Mouse (Mus musculus): Measurements from ENCODE around the gene Leng8.

Leng8 gene

DNA sequence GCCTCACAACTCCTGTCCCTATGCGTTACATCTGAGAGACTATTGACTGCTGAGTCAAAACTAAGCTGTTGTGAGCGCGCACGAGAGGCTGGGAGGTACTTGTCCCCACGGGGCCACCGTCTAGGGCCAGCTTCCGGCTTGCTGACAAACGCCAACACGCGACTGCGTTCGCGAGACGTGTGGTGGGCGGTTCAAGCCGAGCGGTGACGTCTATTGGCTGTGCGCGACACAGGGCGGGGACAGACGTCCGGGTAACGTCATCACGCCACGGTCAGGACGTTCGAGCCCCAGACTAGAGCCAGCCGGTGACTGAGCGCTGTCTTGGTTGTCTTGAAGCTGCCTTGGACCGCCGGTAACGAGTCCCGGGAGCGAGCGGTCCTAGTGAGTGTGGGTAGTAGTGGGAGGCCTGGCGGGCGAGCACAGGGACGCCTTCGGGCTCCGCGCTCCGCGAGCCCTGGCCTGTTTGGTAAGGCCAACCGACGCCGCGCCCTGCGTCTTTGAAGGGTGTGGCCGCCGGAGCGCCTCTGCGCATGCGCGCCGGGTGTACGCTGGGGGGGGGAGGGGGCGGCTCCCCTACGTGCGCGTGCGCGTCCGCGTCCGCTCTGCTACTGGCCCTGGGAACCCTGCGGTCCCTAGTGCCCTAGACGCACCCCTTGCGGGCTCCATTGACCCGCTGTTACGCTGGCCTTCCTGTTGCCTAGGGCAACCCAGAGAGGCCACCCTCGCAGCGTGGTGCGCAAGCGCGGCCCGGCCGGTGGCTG, at the start of gene Leng8:
Gene Leng8 (plus strand): TSS at position 269 of the 761 bp plus-strand sequence.
- DNase-seq (ENCODE audit: low spot score): peak; percentile 97

GRCm38 (mm10) chr7:4087238-4087895, 49.5 kb upstream of the Leng8 start:
- no peak for DNase-seq (ENCODE audit: low spot score)

DNA sequence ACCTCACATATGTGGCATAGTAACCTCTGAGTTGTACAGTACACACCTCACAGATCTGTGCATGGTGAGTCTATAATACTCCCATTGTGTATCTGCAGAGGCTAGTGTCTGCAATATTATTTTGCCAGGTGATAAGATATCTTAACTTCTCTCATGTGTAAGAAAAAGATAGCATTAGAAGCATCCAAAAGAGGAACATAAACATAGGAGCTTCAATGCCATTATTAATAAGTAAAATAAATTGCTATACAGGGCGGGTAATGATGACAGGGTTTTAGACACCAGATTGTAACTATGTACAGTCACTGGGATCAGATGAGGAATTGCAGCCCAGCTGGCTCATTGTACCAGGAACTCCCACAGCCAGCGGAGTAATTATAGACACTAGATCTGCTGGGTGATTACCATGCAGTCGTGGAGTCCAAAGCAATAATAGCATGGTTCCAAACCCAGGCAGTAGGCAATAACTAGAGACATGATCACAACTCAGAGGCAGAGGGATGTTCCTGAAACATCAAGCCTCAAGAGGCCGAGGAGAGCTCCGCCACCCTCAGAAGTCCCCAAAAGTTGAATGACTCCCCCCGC, 48.9 kb upstream of the Leng8 start:
- DNase-seq (ENCODE audit: low spot score): no peak

DNA sequence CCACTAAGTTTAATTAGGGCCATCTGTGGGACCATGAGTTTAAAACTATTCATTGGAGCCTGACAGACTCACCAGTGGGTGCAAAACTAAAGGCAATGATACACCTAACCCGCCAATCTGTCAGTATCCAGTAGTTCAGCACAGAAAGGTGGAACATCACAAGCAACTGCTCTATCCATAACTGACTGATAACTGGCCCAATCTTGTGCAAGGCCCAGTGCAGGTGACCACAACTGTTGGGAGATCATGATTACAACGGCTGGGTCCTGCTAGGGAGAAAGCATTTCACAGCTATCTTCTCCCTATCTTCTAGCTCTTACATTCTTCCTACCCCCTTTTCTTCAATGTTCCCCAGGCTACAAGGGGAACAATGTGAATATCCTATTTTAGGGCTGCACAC, 48.2 kb upstream of the Leng8 start:
- DNase-seq (ENCODE audit: low spot score): no peak

DNA sequence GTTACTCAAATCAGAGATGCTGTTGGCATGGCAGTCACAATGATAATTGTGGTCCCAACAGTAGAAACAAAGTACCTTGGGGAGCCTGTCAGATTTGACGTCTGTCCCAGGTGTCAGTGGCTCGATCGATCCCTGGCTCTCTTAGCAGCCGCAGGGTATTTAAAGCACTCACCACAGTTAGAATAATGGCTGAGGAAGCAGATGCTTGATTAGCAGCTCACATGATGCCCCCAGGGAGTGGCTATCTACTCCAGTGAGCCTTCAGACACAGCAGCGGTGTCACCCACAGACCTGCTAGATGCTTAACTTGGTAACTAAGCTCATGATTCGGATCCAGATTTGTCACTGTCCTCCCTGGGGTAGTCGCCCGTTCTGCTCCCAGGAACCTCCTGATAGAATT, 45.7 kb upstream of the Leng8 start:
- no peak for DNase-seq (ENCODE audit: low spot score)

DNA sequence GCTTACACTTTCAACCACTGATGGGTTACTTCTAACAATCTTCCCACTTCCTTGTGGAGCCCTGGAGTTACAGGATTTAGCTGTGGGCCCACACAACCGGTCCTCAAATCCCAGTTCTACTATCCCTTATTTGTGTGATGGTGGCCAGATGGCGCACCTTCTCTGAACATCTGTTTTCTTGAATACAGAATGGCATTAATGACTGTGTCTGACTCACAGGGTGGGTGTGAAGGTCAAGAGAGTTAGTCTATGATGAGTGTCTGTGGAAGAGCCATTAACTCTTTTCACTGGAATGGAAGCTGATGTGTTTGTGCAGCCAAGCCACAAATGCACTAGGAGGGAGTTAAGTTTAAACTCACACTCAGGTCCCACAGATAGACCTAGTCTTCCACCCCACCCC, 38.5 kb upstream of the Leng8 start:
- no peak for DNase-seq (ENCODE audit: low spot score)

DNA sequence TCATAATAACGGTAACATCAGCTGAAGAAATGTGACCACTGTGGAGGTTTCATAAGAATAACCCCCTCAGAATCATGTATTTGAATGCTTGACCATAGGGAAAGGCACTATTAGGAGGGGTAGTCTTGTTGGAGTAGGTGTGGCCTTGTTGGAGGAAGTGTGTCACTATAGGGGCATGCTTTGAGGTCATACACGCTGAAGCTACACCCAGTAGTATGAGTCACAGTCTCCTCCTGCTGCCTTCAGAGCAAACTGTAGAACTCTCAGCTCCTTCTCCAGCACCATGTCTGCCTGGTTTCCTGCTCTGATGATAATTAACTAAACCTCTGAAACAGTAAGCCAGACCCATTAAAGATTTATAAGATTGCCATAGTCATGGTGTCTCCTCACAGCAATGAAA, 38.0 kb upstream of the Leng8 start:
- DNase-seq (ENCODE audit: low spot score): no peak

DNA sequence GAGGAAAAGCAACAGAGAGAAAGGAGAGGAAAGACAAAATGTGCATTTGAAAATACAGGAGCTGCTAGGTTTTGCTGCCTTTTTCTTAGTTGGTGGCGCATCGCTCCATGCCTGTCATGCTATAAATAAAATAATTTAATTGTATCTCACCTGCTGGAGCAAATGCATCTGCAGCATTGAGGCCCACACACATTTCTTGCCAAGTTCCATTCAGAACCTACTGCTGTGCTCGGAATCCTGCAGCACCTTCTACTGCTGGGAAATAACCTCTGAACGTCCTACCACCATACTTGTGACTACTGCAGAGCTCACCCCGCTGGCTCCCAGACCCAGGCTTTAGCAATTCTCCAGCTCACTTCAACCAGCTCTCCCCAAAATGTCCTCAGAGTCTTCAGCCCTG, 35.7 kb upstream of the Leng8 start:
- DNase-seq (ENCODE audit: low spot score): no peak

- DNase-seq (ENCODE audit: low spot score): no peak
These were observed 33.4 kb upstream of the Leng8 start for GRCm38 (mm10) chr7:4103411-4103810.

DNA sequence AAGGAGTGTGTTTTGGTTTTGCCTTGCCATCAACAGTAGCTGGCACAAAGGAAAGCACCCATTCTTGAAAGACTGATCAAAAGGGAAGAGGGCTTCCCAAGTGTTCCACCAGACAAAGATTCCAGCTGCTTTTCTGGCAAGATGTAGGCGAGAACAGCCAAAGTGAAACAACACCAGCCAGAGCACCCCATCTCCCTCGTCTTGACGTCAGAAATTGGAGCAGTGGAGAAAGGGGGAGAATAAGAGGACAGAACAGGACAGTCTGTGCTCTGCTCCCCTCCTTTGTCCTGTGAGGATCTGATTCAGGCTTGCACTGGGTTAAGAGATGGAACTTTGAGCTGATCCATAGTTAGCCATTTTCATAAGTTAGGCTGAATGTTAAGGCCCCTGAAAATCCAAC, 25.1 kb upstream of the Leng8 start:
- DNase-seq (ENCODE audit: low spot score): no peak

DNA sequence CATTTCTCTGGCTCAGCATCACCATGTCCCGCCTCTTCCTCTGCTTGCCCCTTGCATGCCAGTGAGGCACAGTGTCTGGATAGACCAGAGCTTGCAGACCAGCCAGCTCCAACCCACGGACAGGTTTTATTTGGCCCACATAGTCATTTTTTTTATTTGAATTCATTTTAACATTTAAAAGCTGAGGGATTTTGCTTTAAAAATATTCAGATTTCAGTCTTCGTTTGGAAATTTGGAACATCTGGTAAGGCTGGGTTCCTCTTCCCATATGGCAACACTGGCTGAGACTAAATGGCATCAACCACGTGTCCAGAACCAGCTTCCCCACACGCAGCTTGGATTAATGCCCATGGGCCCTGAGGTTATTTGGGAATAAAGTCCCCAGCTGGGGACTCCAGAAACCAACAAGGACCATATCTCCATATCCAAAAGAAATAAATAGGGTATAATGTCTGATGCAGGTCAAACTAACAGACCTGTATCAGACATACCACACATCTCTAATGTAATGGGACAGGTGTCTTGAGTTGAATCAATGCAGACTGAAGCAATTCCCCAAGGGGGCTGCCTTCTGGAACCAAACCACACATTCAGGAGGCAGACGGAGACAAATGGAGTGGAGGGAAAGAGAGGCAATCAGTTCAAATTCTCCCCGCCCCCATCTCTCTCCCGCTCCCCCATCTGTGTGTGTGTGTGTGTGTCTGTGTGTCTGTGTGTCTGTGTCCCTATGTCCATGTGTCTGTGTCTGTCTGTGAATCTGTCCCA, 19.6 kb upstream of the Leng8 start:
- DNase-seq (ENCODE audit: low spot score): no peak

DNA sequence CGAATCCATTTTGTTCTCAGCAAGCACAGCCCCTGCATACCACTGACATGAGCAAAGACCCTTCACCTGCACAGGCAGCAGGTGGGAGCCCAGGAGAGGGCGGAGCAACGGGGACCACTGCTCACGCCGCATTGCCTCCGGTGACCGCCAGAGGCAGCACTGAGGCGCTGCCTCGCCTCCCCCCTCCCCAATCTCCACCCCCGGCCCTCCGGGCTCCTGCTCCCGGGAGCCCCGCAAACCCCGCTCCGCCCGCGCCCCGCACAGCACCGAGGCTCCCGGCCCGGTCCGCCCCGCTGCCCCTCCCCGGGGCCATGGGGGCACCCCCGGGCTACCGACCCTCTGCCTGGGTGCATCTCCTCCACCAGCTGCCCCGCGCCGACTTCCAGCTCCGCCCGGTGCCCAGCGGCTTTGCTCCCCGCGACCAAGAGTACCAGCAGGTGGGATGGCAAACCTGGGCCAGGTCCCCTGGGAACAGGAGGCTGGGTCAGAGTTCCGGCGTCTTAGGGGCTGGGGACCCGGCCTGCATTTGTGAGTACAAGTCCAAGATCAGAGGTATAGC, 17.4 kb upstream of the Leng8 start, which contains the start of gene Ttyh1:
Gene Ttyh1 (plus strand): TSS at position 65 of the 559 bp plus-strand sequence.
- DNase-seq (ENCODE audit: low spot score): peak; percentile 81

DNA sequence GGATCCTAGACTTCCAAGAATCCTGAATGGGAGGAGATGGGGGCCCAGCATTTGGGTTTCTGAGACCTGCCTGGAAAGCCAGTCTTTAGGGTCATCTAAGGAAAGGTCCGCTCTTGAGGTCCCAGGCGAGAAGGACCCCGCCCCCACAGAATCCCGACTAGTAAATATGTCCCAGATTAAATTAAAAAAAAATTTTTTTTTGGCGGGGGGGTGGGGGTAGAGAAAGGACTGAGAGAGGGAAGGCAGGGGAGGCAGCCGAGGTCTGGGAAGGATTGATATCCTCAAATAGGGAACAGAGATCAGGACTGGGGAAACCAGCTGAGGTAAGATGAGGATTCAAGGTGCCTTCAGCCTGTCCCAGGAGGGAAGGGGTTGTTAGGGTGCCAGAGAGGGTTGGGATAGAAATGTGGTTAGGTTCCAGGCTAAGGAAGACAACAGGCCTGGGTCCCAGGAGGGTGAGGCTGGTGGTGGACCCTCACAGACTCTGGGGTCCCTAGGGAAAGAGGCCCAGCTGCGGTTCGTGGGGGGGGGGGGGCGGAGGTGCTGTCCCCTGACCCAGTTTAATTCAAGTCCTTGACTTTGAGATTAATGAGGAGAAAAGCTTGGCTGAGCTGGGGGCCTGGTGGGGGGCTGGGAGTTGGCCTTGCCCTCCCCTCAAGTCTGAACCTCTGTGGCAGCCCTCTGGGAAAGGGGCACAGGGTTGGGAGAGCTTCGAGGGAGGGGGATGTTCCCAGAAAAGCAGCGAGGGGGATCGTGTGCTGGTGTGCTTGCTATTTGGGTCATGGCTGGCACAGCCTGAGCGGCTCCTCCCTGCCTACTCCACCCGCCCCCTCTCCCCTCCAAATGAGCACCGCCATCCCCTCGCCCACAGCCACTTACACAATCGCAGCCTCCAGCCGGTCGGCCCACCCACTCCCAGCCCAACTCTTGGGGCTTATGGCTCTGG, 16.6 kb upstream of the Leng8 start:
- DNase-seq (ENCODE audit: low spot score): no peak

GRCm38 (mm10) chr7:4122076-4122768, 14.6 kb upstream of the Leng8 start:
- no peak for DNase-seq (ENCODE audit: low spot score)

DNA sequence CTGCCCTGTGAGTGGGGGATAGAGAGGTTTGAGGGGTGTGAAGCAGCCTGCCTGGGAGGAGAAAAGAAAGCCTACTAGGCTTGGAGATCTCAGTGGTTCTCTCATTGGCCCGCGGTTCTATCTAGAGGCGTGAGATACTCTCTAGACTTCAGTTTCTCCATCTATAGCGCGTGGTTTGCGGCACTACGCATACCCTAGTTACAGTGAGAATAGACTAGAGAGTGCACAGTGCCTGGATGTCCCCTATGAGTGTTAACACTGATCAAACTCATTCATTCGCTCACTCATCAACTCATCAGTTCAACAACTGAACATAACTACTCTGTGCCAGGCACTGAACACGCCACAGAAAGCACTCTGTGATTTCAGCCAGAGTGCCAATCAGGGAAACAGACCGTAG, 14.1 kb upstream of the Leng8 start:
- no peak for DNase-seq (ENCODE audit: low spot score)

GRCm38 (mm10) chr7:4123732-4124131, 13.1 kb upstream of the Leng8 start:
- peak; percentile 86 for DNase-seq (ENCODE audit: low spot score)

- DNase-seq (ENCODE audit: low spot score): peak; percentile 65
These were observed 12.5 kb upstream of the Leng8 start for GRCm38 (mm10) chr7:4124315-4124759.

DNA sequence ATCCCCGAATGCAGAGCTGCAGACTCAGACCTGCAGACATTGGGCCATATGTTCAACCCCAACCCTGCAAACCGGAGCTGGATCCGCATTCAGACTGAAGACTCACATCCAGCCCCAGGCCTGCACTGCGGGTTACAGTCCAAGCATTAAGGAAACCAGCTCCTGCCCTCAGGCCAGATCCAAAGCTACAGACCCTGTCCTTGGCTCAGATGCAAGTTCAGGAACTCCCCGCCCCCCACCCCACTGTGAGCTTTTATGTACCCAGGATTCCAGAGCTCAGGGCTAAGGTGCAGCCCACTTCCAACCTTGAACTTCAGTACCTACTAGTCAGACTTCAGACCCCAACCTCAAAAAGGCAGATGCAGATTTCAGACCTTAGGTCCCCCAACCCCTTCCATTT, 12.0 kb upstream of the Leng8 start:
- DNase-seq (ENCODE audit: low spot score): no peak

DNA sequence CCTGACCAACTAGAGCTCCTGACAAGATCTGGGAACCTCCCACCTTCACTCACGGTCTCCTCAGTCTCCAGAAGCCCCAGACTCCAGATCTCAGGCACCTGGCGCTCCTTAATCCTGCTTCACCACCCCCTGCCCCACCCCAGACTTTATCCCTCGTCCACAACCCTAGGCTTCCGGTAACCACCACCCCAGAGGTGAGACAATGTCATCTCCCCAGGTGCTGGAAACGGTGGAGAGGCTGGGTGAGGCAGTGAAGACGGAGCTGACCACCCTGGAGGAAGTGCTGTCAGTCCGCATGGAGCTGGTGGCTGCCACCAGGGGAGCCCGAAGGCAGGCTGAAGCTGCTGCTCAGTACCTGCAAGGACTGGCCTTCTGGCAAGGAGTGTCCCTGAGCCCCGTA, 11.5 kb upstream of the Leng8 start:
- DNase-seq (ENCODE audit: low spot score): peak; percentile 53
